Mouse (Mus musculus): ENCODE results near the gene Tradd. TPM values are rescaled to one million over a fixed set of nuclear protein-coding genes. Genes with fewer than 3 reads are reported as not detected.
A peak's percentile ranks its signal among the peaks of the same experiment; 100 is the strongest.
"Not testable (repeated sequence)": the region's sequence is repeated elsewhere in the genome, so short reads cannot be mapped to it uniquely, and the experiment has no call there.

Tradd gene
- total RNA-seq, 2 experiments from 2014 or later = 9.1 to 9.7 TPM

DNA sequence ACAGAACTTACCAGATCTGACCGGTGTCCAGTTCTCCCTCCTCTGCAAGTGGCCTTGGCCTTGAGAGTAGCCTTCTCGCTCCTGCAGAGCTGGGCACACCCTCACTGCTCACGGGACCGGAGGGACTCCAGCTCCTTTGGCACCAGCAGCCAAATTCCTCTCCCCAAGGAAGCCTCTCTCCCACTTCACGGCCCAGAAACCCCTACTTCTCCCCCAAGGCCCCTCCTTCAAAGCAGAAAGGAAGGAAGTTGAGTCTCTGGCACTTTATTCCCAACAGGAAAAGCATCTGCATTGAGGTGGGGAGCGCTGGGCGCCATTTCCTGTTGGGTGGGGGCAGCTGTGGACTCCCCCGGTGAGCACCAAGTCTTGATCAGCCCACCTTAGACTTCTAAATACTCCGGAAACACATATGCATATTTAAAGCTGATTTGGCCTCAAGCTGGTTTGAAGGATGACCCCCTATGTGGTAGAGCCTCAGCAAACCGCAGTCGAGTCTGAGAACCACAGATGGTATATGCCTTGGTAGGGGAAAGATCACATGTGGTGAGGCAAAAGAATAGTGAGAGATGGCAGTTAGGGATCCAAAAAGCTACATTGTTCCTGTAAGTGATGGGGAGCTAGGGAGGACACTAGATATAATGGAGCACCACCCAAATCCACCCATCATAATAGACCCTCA, 31.6 kb upstream of the Tradd start, which contains the start of gene Exoc3l:
Exoc3l (minus strand) TSS at position 207 of the 679 bp plus-strand sequence.
- intact Hi-C loops (cut with DNase I) = no loop called here
- peak in 1 of 2 experiments; percentile 43 for DNase-seq

- intact Hi-C loops (cut with DNase I) = no loop called here
- peak in 1 of 2 experiments; percentile 10 for DNase-seq
These were observed 30.8 kb upstream of the Tradd start for GRCm38 (mm10) chr8:105295256-105295655.

GRCm38 (mm10) chr8:105294776-105295175, 30.4 kb upstream of the Tradd start:
- DNase-seq = no peak
- intact Hi-C loops (cut with DNase I) = no loop called here

- intact Hi-C loops (cut with DNase I) = no loop called here
- DNase-seq = no peak
These were observed 29.0 kb upstream of the Tradd start for GRCm38 (mm10) chr8:105293405-105293804.

DNA sequence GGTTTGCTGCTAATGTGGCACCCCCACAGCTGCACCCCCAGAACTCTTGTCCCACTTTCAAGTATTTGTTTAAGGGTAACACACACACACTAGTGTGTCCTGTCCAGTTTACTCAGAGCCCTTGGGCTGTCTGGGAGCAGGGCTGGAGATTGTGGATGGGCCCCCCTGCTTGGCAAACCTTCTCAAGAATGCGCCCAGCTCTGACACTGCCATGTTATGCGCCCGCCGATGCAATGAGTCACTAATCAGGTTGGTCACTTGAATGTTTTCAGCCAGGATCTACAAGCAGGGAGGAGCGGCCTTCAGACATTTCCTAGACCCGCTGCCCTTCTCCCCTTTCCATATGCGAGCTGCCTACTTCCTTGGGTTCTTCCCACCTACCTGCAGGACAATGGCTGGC, 28.1 kb upstream of the Tradd start:
- intact Hi-C loops (cut with DNase I) = no loop called here
- DNase-seq = no peak

GRCm38 (mm10) chr8:105291802-105292201, 27.4 kb upstream of the Tradd start:
- intact Hi-C loops (cut with DNase I) = loop anchor here (2.0 kb wide), 1 partner anchor 171 kb away; no protein-coding TSS in a partner anchor
- not testable (repeated sequence) for DNase-seq

DNA sequence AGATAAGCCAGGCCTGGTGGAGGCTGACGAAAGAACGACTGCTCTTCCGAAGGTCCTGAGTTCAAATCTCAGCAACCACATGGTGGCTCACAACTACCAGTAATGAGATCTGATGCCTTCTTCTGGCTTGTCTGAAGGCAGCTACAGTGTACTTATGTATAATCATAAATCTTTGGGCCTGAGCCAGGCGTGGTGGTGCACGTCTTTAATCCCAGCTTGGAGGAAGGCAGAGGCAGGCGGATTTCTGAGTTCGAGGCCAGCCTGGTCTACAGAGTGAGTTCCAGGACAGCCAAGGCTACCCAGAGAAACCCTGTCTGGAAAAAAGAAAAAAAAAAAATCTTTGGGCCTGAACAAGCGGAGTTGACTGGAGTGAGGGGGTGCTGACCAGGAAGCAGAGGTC, 27.0 kb upstream of the Tradd start:
- not testable (repeated sequence) for DNase-seq
- intact Hi-C loops (cut with DNase I) = loop anchor here (2.0 kb wide), 1 partner anchor 171 kb away; no protein-coding TSS in a partner anchor

- DNase-seq = peak; percentile 92 to 98
- intact Hi-C loops (cut with DNase I) = loop anchor here (2.0 kb wide), 1 partner anchor 170 kb away; no protein-coding TSS in a partner anchor
These were observed 26.3 kb upstream of the Tradd start for GRCm38 (mm10) chr8:105290554-105291314.

DNA sequence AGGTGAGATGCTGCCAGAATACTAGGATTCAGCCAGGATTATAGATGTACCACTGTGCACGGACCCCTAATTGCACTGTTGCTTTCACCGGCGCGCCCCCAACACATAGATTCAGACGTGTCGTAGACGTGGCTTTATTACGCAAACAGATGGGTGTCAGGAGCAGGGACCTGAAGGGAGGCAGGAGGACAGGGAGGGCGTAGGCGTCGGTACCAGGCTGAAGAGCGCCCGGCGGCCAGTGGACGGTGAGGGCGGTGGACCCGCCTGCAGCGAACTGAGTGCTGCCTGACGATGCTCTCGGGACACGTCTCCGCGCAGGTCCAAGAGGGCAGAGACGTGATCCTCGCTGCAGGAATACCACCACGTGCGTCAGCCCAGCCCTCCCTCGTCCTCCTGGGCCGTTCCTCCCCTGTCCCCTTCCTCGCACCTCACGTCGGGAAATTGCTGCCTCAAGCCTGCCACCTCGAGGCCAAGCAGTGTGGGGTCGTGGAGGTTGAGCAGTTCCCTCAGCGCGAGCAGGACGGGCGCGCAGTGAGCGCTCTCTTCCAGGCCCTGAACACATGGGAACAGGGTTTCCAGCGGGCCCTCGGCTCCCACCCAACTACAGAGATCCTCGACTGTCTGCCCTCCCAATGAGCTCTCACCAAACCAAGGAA, 25.5 kb upstream of the Tradd start, which contains the start of gene 4931428F04Rik:
4931428F04Rik (minus strand) TSS at position 60 of the 656 bp plus-strand sequence.
- intact Hi-C loops (cut with DNase I) = loop anchor here (2.0 to 5.0 kb wide), 3 partner anchors 21 to 633 kb away; partner anchors contain the start of gene Hsf4
- peak in 1 of 2 experiments; percentile 62 for DNase-seq

- peak; percentile 93 to 96 for DNase-seq
- intact Hi-C loops (cut with DNase I) = loop anchor here (2.0 to 5.0 kb wide), 2 partner anchors 20 to 632 kb away; partner anchors contain the start of gene Hsf4
These were observed 24.7 kb upstream of the Tradd start for GRCm38 (mm10) chr8:105288958-105289732.

- DNase-seq = no peak
- intact Hi-C loops (cut with DNase I) = loop anchor here (2.0 to 5.0 kb wide), 2 partner anchors 19 to 631 kb away; partner anchors contain the start of gene Hsf4
These were observed 23.8 kb upstream of the Tradd start for GRCm38 (mm10) chr8:105288231-105288630.

DNA sequence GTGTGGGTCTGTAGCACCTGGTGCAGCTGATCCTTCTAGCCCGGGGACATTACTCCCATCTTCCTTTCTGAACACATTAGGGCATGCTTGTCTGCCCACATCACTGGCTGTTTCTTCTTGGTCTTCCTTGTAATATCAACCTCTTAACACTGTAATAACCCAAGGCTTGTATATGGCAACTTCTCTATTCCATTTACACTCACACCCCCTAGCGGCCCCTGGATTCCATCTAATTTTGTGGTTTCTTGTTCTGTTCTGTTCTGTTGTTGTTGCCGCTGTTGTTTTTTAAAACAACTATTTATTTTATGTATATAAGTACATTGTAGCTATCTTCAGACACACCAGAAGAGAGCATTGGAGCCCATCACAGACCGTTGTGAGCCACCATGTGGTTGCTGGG, 22.5 kb upstream of the Tradd start:
- intact Hi-C loops (cut with DNase I) = loop anchor here (5.0 kb wide), 1 partner anchor 630 kb away; no protein-coding TSS in a partner anchor
- DNase-seq = no peak

DNA sequence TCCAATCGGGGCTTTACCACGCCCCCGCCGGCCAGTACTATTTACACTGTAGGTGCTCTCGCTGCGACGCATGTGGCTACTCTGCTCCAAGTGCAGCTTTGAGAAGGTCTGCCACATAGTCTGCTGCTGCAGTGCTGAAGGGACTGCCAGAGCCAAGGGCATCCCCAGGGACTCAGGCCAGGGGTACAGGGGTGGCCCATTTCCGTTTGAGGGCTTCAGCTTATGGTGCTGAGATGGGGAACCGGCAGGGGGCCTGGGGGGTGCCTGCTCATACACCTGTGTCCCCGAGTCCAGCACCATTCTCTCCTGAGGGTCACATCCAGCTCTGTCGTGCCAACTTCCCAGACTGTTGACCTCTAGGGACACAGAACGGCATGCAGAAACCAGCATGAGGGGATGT, 21.1 kb upstream of the Tradd start:
- DNase-seq = no peak
- intact Hi-C loops (cut with DNase I) = loop anchor here (5.0 kb wide), 1 partner anchor 628 kb away; no protein-coding TSS in a partner anchor

- intact Hi-C loops (cut with DNase I) = loop anchor here (1.0 kb wide), 1 partner anchor 29 kb away; no protein-coding TSS in a partner anchor
- peak in 1 of 2 experiments; percentile 57 for DNase-seq
These were observed 18.7 kb upstream of the Tradd start for GRCm38 (mm10) chr8:105283074-105283473.

DNA sequence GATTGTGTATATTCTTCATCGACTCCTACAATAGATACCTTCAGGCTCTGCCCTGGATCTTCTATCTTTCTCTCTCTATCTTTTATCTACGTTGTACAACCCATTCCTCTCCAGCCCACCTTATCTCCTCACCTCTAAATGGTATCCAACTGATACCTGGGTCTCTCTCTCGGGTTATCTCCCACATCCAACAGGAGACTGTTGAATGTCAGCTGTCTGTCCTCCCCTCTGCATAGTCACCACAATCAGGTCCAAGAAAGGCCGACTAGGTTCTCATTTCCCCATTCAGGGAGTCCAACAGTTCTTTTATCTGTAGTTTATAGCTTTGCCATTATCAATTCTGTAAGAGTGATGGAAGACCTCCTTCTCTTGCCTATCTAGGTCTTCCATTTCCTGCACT, 17.8 kb upstream of the Tradd start:
- intact Hi-C loops (cut with DNase I) = no loop called here

GRCm38 (mm10) chr8:105281821-105282220, 17.4 kb upstream of the Tradd start:
- no peak for DNase-seq
- intact Hi-C loops (cut with DNase I) = no loop called here

More for the DNA sequence above, 17.8 kb upstream of the Tradd start:
- no peak for DNase-seq

DNA sequence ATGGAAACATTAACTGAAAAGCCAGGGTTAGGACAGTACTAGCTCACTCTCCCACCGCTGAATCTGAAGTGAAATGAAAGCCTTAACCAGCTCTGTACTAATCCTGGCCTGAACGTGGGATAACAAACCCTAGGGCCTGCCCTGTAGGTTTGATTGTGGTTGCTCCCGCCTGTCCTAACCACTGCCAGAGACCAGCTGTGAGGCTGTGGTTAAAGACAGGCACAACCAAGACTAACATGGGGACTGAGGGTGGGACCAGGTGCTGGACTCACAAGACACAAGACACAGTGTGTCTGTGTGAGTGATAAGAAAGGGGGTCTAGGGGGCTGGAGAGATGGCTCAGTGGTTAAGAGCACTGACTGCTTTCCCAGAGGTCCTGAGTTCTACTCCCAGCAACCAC, 16.2 kb upstream of the Tradd start:
- intact Hi-C loops (cut with DNase I) = no loop called here
- DNase-seq = no peak

GRCm38 (mm10) chr8:105278911-105279334, 14.5 kb upstream of the Tradd start:
- peak; percentile 86 to 93 for DNase-seq
- intact Hi-C loops (cut with DNase I) = no loop called here

DNA sequence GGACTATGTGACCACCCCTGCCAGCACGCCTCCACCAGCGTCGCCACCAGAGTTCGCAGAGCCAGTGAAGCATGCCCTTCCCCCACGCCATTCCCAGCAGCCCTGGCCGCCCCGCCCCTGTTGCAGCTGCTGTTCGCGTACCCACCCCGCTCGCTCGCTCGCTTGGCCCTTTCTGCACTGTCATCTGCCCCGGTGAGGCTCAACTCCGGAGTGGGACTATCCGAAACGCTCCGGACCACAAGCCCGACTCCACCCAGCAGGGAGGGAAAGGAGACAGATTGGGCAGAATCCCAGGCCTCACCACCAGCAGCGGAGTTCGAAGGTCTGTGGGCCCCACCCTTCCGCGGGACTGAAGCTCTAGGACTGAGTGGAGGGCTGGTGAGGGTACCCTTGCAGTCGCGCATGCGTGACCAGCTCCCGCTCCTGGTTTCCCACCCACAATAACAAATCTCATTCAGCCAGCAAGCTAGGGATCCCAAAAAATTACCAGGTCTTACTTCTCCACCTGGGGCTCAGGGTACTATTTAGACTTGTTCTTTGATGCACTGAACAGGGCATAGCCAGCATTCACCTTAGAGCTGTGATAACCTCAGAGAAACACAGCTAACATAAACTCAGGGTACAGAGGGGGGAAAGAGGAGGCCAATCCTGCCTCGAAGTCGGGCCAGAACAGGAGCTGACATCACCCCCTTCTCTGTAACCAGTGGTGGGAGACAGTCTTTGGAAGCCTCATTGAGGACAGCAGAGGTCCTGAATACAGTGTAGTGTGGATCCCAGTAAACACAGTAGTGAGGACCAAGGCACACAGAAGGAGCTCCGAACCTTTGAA, 12.1 kb upstream of the Tradd start:
- peak; percentile 70 to 76 for DNase-seq
- intact Hi-C loops (cut with DNase I) = no loop called here

Measured in heart, postnatal 10 days (tissue).